Mouse (Mus musculus): ENCODE measurements around the gene Olfr1228.

The Olfr1228 gene

GRCm38 (mm10) chr2:89253962-89254361 lies at the start of gene Olfr1228:
TSS of gene Olfr1228 (minus strand) at chr2:89254062.
- no peak for DNase-seq (ENCODE audit: low read depth, low spot score)

GRCm38 (mm10) chr2:89297168-89297567 lies 43.3 kb upstream of the Olfr1228 start, which contains the start of gene Olfr1230:
TSS of gene Olfr1230 (minus strand) at chr2:89297268.
- no peak for DNase-seq (ENCODE audit: low read depth, low spot score)

- DNase-seq (ENCODE audit: low read depth, low spot score), result no peak
These were observed 34.1 kb upstream of the Olfr1228 start, which contains the start of gene Olfr1229 for GRCm38 (mm10) chr2:89287914-89288313. TSS of gene Olfr1229 (minus strand) at chr2:89288014.

GRCm38 (mm10) chr2:89199948-89200347 lies 53.9 kb downstream of the Olfr1228 start, which contains the start of gene Olfr1226:
TSS of gene Olfr1226 (minus strand) at chr2:89200048.
- DNase-seq (ENCODE audit: low read depth, low spot score), result no peak

Data from skeletal muscle tissue, adult 2 months (tissue).